Mouse (Mus musculus) midbrain, embryonic 11.5 days (tissue): ENCODE data around the gene Wnk4. TPM values are rescaled to one million over a fixed set of nuclear protein-coding genes. Genes with fewer than 3 reads are reported as not detected.

Experiments
- ATAC-seq: fragments of 200-750 bp; cut with Nextera tagmentation; 2 replicates; pipeline ENCODE4 v1.8.0; 2017; ENCODE audit warnings: moderate TSS enrichment, moderate library complexity; ENCODE audit not compliant: low FRiP score
- DNase-seq: peaks from one replicate; pipeline ENCODE4 v3.0.0; 2015; ENCODE audit warnings: low spot score; ENCODE audit errors: missing footprints
- H3K27ac ChIP-seq: fragments of 300-500 bp; sonication (generic); 2 replicates; pipeline ENCODE4 v1.5.1; 2014; ENCODE audit warnings: low read depth, low read length
- H3K27me3 ChIP-seq: fragments of 300-500 bp; sonication (generic); 2 replicates; pipeline ENCODE4 v1.6.1; 2014; ENCODE audit warnings: mild to moderate bottlenecking, low read length, moderate library complexity, mixed read lengths; ENCODE audit not compliant: control insufficient read depth, insufficient read depth
- H3K36me3 ChIP-seq: fragments of 300-500 bp; sonication (generic); 2 replicates; pipeline ENCODE4 v1.6.1; 2014; ENCODE audit warnings: mild to moderate bottlenecking, low read length, moderate library complexity, mixed read lengths; ENCODE audit not compliant: control insufficient read depth, insufficient read depth
- H3K4me1 ChIP-seq: fragments of 300-500 bp; sonication (generic); 2 replicates; pipeline ENCODE4 v1.6.1; 2014; ENCODE audit warnings: low read length; ENCODE audit not compliant: control insufficient read depth, insufficient read depth
- H3K4me2 ChIP-seq: fragments of 300-500 bp; sonication (generic); 2 replicates; pipeline ENCODE4 v1.6.1; 2014; ENCODE audit warnings: mild to moderate bottlenecking, moderate library complexity
- H3K4me3 ChIP-seq: fragments of 300-500 bp; sonication (generic); 2 replicates; pipeline ENCODE4 v1.5.1; 2014; ENCODE audit warnings: low read depth, low read length
- H3K9ac ChIP-seq: fragments of 300-500 bp; sonication (generic); 2 replicates; pipeline ENCODE4 v1.6.1; 2014; ENCODE audit warnings: low read length
- H3K9me3 ChIP-seq: fragments of 300-500 bp; sonication (generic); 2 replicates; pipeline ENCODE4 v1.6.1; 2016; ENCODE audit warnings: low read length; ENCODE audit not compliant: control insufficient read depth
- WGBS: fragments of 180-500 bp; shearing (Covaris S2); extraction: QIAGEN DNeasy Blood & Tissue Kit; methylation state at CpG from one replicate; pipeline ENCODE4 v1.1.7; 2014; 5-methylcytosine and 5-hydroxymethylcytosine counted together
- polyA plus RNA-seq: library from polyadenylated mRNA; unstranded; fragments of >200 nt; fragmentation: Nextera tagmentation; extraction: Ambion mirVana; gene quantifications from 2 replicates; pipeline ENCODE4 v1.2.1, GENCODE M21; 2014

Wnk4 gene
- polyA plus RNA-seq, 1 experiment from 2014 or later, result 4.8 TPM

DNA sequence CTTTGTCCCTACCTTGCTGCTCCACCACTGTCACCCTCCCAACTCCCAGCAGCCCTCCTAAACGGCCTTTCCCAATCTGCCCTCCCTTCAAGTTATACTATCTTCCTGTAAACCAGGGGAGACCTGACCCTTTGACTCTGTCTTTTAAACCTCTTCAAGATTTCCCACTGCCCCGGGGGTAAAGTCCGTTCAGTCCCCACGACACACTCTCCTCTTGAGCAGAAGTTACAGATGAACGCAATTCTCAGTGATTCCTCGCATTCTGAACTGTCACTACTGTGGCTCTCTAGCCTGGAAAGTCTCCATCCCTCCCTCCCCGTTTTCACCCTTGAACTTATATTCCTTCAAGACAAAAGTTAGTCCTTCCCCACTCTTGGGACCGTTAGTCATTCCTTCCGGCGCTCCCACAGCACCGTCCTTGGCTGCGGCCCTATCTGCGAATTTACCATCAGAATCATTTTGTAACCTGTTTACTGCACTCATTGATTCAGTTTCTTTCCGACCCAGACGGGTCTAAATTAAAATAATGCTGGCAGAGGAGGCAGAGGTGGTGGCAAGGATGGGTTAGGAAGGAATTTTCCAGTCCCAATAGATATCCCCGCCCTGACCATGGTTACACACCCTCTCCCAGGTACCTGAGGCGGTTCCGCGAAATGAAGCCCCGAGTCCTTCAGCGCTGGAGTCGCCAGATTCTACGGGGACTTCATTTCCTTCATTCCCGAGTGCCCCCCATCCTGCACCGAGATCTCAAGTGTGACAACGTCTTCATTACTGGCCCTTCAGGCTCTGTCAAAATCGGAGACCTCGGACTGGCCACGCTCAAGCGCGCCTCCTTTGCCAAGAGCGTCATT is 3.0 kb downstream of the Wnk4 start:
- H3K9ac ChIP-seq, result no peak overlapping the region
- 3% methylated on average over 32 of the region's 32 CpGs for WGBS
- no peak for ATAC-seq
- peak; percentile 93 for DNase-seq
- H3K4me3 ChIP-seq, result no peak overlapping the region
- no peaks in the 10 kb centered on the region for H3K36me3 ChIP-seq
- H3K9me3 ChIP-seq, result no peaks in the 10 kb centered on the region
- H3K27me3 ChIP-seq, result peaks cover 44% of the 10 kb centered on the region
- peak overlapping the region; percentile 16; the same call in 1 of the 2 replicates for H3K4me2 ChIP-seq
- no peak overlapping the region for H3K27ac ChIP-seq
- peaks cover 49% of the 10 kb centered on the region for H3K4me1 ChIP-seq

GRCm38 (mm10) chr11:101263989-101264280 is 3.6 kb downstream of the Wnk4 start:
- ATAC-seq, result no peak

DNA sequence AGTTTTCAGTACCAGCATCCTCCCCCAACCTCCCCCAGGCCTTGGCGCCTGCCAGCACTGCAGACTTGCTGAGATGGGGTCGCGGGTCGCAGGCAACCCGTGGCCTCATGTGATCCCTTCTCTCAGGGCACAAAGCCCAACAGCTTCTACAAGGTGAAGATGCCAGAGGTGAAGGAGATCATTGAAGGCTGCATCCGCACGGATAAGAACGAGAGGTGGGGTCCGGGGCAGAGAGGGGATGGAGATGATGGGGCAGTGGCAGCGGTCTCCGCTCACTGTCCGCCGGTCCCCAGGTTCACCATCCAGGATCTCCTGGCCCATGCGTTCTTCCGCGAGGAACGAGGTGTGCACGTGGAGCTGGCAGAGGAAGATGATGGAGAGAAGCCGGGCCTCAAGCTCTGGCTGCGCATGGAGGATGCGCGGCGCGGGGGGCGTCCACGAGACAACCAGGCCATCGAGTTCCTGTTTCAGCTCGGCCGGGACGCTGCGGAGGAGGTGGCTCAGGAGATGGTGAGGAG is 4.6 kb downstream of the Wnk4 start:
- DNase-seq (peak; percentile 94), ATAC-seq (no peak)
- Histone ChIP-seq H3K9me3 (no peaks in the 10 kb centered on the region), H3K9ac (peak overlapping the region; percentile 51), H3K36me3 (no peaks in the 10 kb centered on the region), H3K27ac (no peak overlapping the region), H3K4me1 (peaks cover 42% of the 10 kb centered on the region), H3K4me3 (peak overlapping the region; percentile 32), H3K27me3 (peaks cover 44% of the 10 kb centered on the region), H3K4me2 (peak overlapping the region; percentile 57)
- WGBS, result 1% methylated on average over 31 of the region's 31 CpGs

More at GRCm38 (mm10) chr11:101263989-101264280, 3.6 kb downstream of the Wnk4 start:
- H3K27ac ChIP-seq, result no peak overlapping the region
- peaks cover 49% of the 10 kb centered on the region for H3K4me1 ChIP-seq
- no peak overlapping the region for H3K9ac ChIP-seq
- DNase-seq, result peak; percentile 93
- H3K27me3 ChIP-seq, result peaks cover 44% of the 10 kb centered on the region
- no peak overlapping the region for H3K4me2 ChIP-seq
- H3K36me3 ChIP-seq, result no peaks in the 10 kb centered on the region
- no peaks in the 10 kb centered on the region for H3K9me3 ChIP-seq
- 9% methylated on average over 3 of the region's 3 CpGs for WGBS
- H3K4me3 ChIP-seq, result no peak overlapping the region

- ATAC-seq, result no peak
- no peaks in the 10 kb centered on the region for H3K36me3 ChIP-seq
- no peak overlapping the region for H3K4me3 ChIP-seq
- no peak overlapping the region for H3K4me2 ChIP-seq
- no peak overlapping the region for H3K9ac ChIP-seq
- no peaks in the 10 kb centered on the region for H3K9me3 ChIP-seq
- H3K27ac ChIP-seq, result no peak overlapping the region
- peaks cover 43% of the 10 kb centered on the region for H3K27me3 ChIP-seq
- 11% methylated on average over 6 of the region's 6 CpGs for WGBS
- H3K4me1 ChIP-seq, result peaks cover 33% of the 10 kb centered on the region
- peak; percentile 87 for DNase-seq
Observed at GRCm38 (mm10) chr11:101265906-101266305, 5.5 kb downstream of the Wnk4 start.

DNA sequence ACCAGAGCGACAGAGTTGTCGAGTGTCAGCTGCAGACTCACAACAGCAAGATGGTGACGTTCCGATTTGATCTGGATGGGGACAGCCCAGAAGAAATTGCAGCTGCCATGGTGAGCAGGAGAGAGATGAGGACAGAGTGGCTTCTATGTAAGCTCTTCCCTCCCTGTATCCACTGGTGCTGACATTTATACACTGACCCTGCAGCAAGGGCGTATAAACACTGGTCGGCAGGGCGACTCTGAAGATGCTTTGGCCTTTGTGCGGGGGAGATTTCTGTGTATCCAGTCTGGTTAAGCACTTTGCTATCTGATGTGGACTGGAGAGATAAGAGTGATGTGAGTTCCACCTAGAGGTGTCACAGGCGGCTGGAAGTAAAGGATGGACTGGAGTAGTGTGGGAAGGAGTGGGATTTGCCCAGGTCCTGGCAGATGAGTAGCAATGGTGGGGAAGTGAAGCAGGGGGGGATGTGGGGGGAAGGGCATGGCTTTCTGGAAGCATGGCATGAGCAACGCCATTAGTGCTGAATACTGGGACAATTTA is 9.3 kb downstream of the Wnk4 start:
- no peak for ATAC-seq
- peaks cover 7% of the 10 kb centered on the region for H3K4me1 ChIP-seq
- H3K4me2 ChIP-seq, result no peak overlapping the region
- H3K27ac ChIP-seq, result no peak overlapping the region
- no peaks in the 10 kb centered on the region for H3K36me3 ChIP-seq
- no peak overlapping the region for H3K4me3 ChIP-seq
- no peak overlapping the region for H3K9ac ChIP-seq
- no peaks in the 10 kb centered on the region for H3K9me3 ChIP-seq
- 39% methylated on average over 10 of the region's 10 CpGs for WGBS
- H3K27me3 ChIP-seq, result peaks cover 8% of the 10 kb centered on the region
- DNase-seq, result peak; percentile 93

- H3K9ac ChIP-seq, result no peak overlapping the region
- H3K4me2 ChIP-seq, result no peak overlapping the region
- no peaks in the 10 kb centered on the region for H3K27me3 ChIP-seq
- no peak overlapping the region for H3K27ac ChIP-seq
- H3K9me3 ChIP-seq, result no peaks in the 10 kb centered on the region
- WGBS, result 89% methylated on average over 3 of the region's 3 CpGs
- no peaks in the 10 kb centered on the region for H3K36me3 ChIP-seq
- peaks cover 4% of the 10 kb centered on the region; the same call in 1 of the 2 replicates for H3K4me1 ChIP-seq
- ATAC-seq (no peak), DNase-seq (no peak)
- H3K4me3 ChIP-seq, result no peak overlapping the region
Observed at GRCm38 (mm10) chr11:101272446-101272845, 12.1 kb downstream of the Wnk4 start.

GRCm38 (mm10) chr11:101275309-101275708 is 14.9 kb downstream of the Wnk4 start:
- Histone ChIP-seq H3K4me2 (no peak overlapping the region), H3K36me3 (no peaks in the 10 kb centered on the region), H3K27ac (no peak overlapping the region), H3K27me3 (no peaks in the 10 kb centered on the region; the same call in 1 of the 2 replicates), H3K9ac (no peak overlapping the region), H3K4me1 (peaks cover 17% of the 10 kb centered on the region), H3K4me3 (no peak overlapping the region), H3K9me3 (no peaks in the 10 kb centered on the region)
- WGBS, result 71% methylated on average over 4 of the region's 4 CpGs
- DNase-seq (no peak), ATAC-seq (no peak)

GRCm38 (mm10) chr11:101276319-101277070 is 16.1 kb downstream of the Wnk4 start:
- Histone ChIP-seq H3K27ac (no peak overlapping the region), H3K4me3 (no peak overlapping the region)
- DNase-seq, result peak; percentile 82

More at GRCm38 (mm10) chr11:101276319-101277070, 16.1 kb downstream of the Wnk4 start:
- ATAC-seq, result no peak
- H3K9ac ChIP-seq, result no peak overlapping the region
- H3K4me1 ChIP-seq, result peaks cover 17% of the 10 kb centered on the region
- H3K27me3 ChIP-seq, result no peaks in the 10 kb centered on the region; the same call in 1 of the 2 replicates
- no peaks in the 10 kb centered on the region for H3K9me3 ChIP-seq
- no peak overlapping the region; the same call in 1 of the 2 replicates for H3K4me2 ChIP-seq
- H3K36me3 ChIP-seq, result no peaks in the 10 kb centered on the region
- 29% methylated on average over 27 of the region's 27 CpGs for WGBS
